Mouse (Mus musculus): ENCODE results near the gene Stra6l.

Stra6l gene

DNA sequence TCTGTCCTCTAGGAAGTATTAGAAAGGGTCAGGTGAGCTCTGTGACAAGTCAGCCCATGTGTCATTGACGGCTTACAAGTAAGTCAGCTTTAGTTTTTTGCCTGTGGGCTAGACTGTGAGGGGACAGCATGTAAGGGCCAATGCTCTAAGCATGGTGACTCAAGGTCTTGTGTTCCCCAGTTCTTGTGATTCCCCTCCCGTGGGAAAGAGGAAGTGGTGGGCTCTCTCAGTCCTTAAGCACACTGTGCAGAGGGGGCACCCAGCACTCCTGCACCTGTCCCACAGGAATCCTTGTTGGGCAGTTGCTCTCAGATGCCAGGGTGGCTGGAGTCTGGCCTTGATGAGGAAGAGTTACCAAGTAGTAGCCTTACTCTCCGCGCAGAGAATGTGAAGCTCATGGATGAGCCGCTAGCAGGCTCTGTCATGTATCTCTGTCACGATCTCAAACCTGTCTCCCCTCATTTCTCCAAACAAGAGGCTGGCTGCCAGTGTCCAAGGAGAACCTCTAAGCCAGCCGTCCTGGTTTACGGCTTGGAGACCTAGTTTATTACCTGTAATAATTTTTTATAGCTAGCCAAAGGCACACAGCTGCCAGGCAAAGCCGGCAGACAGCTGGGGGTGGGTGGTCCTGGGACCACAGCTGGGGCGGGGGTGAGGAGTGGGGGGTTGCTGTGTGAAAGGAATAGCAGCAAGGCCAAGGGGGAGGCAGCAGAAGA, at the start of gene Stra6l:
Gene Stra6l, plus strand, starts transcription at position 556 of the 716 bp plus-strand sequence.
- DNase-seq (ENCODE audit: inconsistent ontology term): no peak

DNA sequence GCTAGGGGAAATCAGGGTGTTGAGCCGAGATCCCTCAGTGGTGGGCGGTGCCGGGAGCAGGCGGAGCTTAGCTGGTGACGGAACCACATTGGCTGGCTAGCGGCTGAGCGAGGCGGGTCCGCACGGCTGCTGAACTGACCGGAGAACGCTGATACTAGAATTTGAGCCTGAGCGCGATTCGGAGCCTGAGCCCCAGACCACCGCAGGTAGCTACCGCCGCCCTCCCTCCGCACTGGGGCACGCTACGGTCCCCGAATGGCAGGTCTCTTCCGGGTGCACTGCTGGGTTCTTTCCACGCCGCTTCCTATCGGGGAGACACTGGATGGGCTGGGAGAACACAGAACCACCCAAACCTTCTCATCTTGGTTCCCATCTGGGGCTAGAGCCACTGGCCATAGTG, 49.5 kb upstream of the Stra6l start, which contains the start of gene Aldh1b1:
Gene Aldh1b1, plus strand, starts transcription at position 59 of the 400 bp plus-strand sequence.
- peak; percentile 78 for DNase-seq (ENCODE audit: inconsistent ontology term)

DNA sequence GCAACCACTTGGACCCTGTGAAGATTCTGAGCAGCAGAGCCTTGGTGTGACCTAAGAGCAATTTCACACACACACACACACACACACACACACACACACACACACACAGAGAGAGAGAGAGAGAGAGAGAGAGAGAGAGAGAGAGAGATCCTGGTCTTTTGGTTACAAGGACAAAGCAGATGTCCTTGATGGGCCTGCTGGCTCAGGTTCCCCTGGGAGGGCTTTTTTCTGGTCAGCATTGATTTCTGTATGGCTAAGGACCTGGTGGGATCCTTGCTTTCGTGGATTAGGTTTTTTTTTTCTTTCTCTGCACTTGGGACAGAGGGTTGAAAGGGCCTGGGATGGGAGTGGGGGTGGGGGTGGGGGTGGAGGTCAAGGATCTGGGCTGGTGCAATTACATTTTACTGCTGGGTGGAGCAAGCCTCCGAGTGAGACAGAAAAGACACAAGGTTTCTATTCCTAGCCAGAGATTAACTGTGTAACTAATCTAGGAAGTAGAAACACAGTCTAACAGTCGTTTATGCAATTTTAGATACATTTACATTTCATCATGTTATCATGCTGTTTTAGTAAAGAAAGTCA, 48.4 kb upstream of the Stra6l start:
- DNase-seq (ENCODE audit: inconsistent ontology term): no peak

DNA sequence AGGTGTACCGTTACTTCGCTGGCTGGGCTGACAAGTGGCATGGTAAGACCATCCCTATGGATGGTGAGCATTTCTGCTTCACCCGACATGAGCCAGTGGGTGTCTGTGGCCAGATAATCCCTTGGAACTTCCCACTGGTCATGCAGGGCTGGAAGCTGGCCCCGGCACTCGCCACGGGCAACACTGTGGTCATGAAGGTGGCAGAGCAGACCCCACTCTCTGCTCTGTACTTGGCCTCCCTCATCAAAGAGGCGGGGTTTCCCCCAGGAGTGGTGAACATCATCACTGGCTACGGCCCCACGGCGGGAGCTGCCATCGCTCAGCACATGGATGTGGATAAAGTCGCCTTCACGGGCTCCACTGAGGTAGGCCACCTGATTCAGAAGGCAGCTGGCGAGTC, 45.6 kb upstream of the Stra6l start:
- DNase-seq (ENCODE audit: inconsistent ontology term): no peak

DNA sequence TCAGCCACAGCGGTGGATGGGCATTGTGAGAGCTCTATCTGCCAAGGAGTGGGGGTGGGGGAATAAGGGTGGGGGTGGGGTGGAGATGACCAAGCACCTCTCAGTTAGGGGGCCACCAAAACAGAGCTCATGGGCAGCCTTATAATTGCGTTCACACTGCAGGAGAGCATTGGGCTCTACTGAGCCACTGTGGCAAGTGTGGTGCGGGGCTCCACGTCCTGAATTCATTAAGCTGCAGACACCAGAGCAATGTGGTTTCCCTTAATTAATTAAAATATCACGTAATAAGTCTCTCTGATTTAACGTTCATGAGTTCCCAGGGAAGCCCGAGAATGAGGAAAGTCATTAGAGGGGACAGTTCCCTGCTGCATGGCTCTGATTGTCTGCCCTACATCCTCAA, 40.4 kb upstream of the Stra6l start:
- DNase-seq (ENCODE audit: inconsistent ontology term): no peak

DNA sequence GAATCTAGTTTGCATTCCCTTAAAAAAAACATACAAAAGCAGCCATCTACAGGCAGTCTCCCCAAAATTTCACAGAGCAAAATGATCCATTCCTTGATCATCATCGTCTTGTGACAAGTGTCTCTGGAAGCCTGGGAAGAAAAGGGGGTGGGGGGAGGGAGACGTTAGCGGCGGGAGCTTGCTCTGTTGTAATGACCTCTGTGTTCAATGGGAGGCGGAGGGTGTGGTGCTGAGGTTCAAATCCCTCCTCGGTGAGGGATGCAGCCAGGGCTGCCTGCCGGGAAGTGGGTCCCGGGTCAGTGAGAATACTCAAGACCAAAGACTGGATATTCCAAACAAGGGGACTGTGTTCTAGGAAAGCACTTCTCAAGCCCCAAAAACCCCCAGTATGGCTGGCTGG, 37.2 kb upstream of the Stra6l start:
- no peak for DNase-seq (ENCODE audit: inconsistent ontology term)

DNA sequence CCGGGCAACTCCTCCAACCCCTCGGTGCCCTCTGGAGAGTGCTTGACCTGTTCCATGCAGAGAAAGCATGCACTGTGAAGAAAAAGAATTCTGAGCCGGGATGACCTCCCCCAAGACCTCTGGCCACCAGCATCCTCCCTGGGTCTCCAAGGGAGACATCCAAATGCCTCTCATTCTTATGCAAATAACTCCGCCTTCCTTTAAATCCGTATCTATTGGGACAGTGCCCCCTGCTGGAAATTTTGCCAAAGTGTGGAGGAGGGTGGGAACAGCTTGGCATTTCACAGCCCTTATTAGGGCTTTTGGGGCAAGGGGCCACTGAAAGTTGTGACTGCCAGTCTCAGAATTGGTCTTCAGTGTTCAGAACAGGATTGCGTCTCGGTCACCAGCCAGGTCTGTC, 32.9 kb upstream of the Stra6l start:
- peak; percentile 72 for DNase-seq (ENCODE audit: inconsistent ontology term)

DNA sequence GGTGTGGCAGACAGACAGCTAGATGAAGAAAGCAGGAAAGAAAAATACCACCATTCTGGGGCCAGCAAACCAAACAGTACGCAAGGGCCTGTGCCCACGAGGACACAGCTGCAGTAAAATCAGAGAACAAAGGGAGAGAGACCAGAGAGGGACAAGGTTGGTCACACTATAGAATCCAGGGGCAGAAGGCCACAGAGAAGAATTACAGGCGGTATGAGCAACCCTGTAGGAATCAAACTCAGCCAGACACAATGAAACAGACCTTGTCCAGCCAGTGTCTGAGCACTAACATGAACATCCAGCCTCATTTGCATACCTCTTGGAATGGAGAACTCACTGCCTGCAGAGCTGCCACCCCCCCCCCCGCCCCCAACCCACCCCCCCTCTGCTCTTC, 29.7 kb upstream of the Stra6l start:
- DNase-seq (ENCODE audit: inconsistent ontology term): peak; percentile 76

DNA sequence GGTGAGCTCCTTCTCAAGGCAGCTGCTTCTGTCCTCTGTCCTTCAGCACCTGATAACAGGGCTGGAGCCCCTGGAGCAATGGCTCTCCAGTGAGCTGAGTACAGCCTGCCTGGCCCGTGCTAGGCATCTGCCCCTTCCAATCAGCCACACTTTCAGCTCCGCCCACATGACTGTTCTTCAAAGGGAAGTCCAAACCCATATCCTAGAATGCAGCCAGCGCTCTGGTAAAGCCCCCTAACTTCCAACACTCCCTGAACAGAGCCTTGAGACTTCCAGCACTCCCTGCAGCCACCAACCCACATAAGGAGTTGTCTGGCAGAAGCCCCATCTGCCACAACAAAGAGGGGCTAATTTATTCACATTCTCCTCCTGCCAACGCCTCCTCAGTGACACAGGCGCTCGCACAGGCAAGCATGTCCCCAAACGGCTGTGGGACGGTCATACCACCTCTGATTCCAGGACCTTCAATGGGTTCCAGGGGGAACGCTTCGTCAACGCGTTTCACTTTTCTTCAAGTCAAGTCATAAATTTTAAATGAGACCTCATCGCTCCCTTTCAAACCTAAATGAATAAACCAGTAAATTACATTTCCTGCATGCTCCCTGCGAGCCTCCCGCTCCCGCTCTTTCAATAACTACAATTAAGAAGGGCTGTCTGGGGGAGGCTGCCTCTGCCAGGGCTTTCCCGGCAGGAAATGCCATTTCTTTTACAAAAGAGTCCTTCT, 29.1 kb upstream of the Stra6l start:
- DNase-seq (ENCODE audit: inconsistent ontology term): peak; percentile 82

DNA sequence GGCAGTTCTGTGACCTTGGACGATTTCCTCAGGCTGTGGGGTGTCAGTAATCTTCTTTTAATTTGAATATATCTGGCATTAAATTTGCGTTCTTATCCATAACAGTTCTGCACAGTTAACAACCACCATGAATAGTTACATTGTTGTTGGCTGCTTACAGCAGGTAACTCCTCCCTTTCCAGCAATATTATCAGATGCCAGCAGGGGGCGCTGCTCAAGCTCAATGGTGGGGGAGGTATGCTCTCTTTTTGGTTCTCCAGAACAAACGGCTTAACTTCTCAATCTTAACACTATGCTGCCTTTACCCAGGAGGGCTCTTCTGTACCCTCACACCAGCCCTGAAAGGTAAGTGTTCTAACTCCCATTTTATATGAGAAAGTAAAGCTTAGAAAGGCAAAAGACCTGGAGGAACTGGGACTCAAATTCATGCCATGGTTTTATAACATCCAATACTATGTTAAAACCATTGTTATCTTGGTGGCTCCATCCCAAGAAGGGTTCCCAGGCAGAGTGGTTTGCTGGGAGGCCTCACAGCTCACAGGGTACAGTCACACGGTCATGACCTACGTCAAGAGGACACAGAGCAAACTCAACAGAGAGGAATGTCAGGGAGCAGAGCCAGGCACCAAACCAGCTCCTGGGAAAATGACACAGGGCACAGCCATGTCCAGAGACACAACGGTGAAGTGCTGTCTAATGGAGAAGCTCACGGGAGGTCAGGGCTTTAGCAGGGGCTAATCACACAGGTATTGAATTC, 28.2 kb upstream of the Stra6l start:
- peak; percentile 88 for DNase-seq (ENCODE audit: inconsistent ontology term)

DNA sequence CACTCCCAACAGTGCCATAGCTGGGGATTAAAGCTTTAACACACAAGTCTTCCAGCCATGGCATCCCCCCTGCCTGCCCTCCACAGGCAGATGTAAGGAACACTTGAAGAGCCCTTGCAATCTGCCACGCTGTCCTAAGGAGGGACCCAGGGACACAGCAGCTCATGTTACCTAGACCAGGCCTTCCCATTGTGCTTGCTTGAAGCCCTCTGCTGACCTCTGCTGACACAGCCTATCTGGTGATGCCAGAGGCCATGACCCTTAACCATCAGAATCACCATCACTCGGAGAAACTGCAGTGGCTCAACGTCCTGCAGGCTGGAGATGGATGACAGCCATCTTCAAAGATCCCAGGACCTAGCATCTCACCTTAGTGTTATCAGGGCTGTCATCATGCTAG, 26.5 kb upstream of the Stra6l start:
- DNase-seq (ENCODE audit: inconsistent ontology term): no peak

DNA sequence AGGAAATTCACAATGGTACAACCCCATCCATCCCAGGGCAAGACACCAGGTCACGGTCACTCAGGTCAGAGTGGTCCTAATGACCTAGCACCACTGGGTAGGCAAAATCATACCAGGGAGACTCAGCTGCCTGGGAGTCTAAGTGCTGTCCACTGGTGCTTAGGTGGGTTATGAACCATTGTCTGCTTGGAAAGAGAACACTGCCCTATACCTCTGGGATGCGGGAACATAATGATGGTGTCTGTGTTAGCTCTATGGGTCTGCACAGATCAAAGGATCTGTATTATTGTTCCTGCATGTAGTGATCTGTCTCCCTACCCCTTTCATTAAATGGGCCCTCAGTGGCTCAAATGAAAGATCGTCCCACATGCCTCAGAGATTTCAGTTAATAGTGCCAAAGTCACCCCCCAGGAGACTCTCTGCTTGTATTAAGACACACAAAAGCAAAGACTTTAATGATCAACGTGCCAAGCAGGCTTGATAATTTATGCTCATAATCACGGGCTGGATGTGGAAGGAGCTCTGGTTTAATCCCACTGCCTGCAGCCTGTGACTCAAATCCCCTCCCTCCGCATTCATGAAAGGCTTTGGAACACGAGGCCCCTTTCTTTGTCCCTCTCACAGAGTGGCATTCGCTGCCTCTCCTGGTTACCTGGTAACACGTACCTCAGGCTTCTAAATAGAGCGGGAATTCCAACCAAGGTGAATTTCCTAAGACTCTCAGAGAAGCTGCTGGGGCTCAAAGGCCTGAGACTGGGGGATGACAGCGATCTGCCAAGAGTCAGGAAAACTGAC, 25.5 kb upstream of the Stra6l start:
- no peak for DNase-seq (ENCODE audit: inconsistent ontology term)

DNA sequence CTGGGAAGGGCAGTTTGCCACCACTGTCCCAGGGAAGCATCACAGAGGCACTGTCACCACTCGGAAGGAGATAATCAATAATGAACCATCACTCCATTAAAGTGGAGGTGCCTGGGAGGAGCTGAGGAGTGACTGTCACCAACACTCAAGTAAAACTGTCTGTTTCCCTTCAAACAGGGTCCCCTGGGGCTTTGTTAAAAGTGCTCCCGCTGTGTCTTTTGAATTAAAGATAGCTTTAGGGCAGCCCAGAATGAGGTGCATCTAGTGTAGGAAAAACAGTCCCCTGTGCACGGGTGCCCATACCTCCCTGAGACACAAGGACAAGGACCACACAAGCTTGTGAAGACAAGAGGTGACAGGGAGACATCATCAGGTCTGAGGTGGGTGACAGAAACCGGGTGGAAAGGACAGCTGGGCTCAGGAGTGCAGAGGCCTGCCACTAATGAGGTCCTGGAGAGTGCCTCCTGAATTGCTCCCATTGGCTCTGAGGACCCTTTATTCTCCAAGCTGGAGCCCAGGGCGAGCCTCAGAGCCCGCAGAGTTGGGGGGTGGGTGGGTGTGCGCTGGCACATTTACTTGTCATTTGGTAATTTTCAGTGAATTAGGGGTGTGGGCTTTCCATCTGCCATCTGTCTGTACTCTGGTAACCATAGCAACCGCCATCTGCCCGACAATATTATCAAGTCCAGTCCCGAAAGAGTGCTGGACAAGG, 24.3 kb upstream of the Stra6l start:
- no peak for DNase-seq (ENCODE audit: inconsistent ontology term)

DNA sequence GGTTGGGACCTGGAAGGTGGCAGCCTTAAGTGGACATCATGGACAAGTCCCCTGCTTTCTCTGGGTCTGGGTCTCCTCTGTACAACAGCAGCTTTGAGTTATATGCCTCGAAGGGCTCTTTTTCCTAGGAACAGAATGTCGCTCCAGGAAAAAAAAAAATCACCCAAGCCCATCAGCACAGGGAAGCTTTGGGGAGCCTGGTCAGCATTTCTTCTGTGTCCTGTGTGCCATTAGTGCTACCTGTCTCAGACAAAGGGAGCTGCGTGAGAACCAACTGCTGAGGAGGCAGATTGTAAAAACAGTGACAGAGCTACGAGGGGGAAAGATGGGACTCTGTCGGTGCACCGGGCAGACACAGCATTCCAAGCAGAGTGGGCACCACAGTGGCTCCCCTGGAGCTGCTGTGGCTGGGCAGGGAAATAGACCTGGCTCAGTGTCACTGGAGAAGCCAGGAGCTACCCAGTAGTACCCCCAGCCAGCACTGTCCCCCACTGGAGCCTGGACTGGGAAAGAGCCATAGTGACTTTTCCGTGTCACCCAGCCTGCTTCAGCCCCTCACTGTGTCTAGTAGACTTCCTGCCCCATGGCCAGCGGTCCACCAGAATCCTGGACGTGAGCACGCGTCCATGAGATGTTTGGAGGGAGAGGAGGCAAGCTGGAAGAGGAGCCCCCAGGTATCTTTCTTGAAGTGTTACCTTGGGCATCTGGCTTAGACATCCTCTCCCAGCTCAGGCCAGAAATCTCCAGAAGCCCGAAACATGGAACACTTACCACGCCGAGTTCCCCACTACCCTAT, 23.5 kb upstream of the Stra6l start:
- no peak for DNase-seq (ENCODE audit: inconsistent ontology term)

DNA sequence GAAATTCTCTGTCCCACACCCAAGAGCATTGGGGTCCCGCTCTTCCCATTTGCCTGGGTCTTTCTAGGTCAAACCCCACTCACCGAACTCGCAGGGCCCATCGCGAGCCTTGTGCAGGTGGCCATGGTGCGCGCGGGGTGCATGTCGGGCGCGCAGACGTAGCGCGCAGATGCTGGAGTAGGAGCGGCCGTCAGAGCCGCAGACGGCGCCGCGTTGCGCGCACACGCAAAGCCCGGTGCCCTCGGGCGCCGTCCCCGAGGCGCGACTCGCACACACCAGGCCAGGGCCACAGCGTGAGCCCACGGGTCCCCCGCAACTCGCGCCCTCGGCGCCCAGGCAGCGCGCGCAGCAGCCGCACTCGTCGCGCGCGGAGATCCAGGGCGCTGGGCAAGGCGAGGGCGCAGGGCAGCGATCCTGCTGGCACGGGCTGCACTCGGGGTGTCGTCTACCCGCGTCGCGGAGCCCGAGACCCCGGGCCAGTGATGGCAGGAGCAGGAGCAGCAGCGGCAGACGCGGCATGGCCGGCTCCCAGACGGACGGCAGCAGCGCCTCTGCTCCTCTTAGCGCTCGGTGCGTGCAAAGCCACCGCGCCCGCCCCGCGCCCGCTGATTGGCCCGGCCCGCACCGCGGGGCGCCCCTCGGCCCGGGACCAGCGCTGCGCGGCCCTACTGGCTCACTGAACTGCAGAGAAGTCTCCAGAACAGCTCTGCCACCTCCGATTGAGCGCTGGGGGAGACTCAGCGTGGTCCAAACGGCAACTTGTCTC, 22.0 kb upstream of the Stra6l start, which contains the start of gene Igfbpl1:
Gene Igfbpl1, minus strand, starts transcription at position 649 of the 766 bp plus-strand sequence.
- peak; percentile 71 for DNase-seq (ENCODE audit: inconsistent ontology term)

DNA sequence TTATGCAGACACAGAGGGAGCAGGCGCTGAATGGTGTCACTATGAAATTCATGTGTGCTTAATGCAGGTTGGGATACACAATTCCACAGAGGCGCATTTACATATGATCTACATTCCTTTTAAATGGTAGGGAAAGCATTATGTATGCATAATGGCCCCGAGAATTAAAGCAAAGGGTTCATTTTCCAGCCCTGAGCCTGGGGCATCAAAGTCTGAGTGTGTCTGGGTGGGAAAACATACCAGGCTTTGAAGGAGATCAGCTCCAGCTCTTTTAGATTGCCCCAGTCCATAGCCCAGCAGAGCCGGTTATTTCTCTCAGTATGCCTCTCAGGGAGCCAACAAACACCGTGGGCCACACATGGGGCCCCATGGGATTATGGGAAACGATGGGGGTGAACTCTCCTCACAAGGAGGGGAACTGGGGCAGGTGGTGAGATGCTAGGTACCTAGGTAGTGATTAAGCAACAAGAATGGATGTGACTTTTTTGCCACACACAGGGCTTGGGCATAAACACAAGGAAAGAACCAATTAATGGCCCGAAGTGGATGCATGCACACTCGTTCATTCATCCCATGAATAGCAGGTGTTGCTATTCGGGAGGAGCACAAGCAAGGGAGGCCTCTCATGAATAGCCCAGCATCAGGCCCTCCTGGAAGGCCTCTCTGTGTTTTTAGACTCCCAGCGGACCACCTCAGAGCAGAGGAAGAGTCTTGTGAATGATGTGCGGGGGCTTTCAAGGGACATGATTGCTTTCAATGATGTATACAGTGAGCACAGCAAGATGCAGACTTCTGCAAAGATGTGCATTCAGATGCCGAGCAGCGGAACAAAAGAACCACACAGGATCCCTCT, 18.3 kb upstream of the Stra6l start:
- no peak for DNase-seq (ENCODE audit: inconsistent ontology term)

DNA sequence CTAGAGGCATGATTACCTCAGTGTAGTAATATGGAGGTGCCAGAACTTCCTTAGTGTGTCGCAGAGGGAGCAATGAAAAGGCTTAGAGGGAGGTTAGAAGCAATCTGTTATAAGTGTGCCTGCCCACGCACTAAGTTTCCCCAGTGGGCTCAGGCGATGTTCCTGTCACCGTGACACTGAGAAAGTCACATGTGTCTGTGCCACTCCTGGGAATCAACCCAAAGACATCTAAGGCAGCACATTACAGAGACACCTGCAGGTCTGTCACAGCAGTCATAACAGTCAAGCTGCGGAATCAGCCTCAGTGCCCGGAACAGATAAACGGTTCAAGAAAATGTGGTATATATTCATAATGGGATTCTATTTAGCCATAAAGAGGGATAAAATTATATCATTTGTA, 16.5 kb upstream of the Stra6l start:
- no peak for DNase-seq (ENCODE audit: inconsistent ontology term)

DNA sequence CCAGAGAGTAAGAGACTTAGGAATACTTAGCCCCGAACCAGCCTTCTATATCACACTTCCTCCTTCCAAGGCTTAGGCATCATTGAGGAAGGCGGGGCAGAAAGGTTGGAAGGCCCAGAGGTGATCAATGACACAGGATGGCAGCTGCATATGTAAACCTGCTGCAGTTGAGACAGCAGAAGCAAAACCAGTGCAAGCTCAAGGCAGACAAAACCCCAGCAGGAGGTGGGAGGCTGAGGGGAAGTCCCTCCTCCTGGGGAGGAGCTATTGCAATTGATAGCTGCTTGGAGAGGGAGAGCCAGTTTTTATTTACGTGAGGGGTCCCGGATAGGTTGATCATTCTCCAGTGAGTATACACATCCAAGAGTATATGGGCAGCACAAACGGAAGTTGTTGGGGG, 15.0 kb upstream of the Stra6l start:
- no peak for DNase-seq (ENCODE audit: inconsistent ontology term)
